Mouse (Mus musculus) embryo, embryonic 10 days (tissue): ENCODE measurements around the gene Zfand3.

Source experiments
- DNase-seq: peaks from one replicate; pipeline ENCODE4 v3.0.0-alpha.2; 2015; ENCODE audit warnings: low spot score

The Zfand3 gene

GRCm38 (mm10) chr17:29998566-29999295 is 5.8 kb upstream of the Zfand3 start:
- DNase-seq: no peak

GRCm38 (mm10) chr17:30005103-30005443 is 540 bp downstream of the Zfand3 start:
- DNase-seq: no peak

- DNase-seq: peak; percentile 43
These were observed 963 bp downstream of the Zfand3 start for GRCm38 (mm10) chr17:30005451-30005941.

- DNase-seq: no peak
These were observed 2.3 kb downstream of the Zfand3 start for GRCm38 (mm10) chr17:30006877-30007276.

- no peak for DNase-seq
These were observed 3.4 kb downstream of the Zfand3 start for GRCm38 (mm10) chr17:30007883-30008282.

GRCm38 (mm10) chr17:30008392-30008791 is 3.9 kb downstream of the Zfand3 start:
- DNase-seq: no peak

GRCm38 (mm10) chr17:30014660-30015059 is 10.1 kb downstream of the Zfand3 start:
- no peak for DNase-seq

- DNase-seq: no peak
These were observed 14.5 kb downstream of the Zfand3 start for GRCm38 (mm10) chr17:30018927-30019610.

- no peak for DNase-seq
These were observed 15.4 kb downstream of the Zfand3 start for GRCm38 (mm10) chr17:30019942-30020341.

- peak; percentile 83 for DNase-seq
These were observed 20.1 kb downstream of the Zfand3 start for GRCm38 (mm10) chr17:30024651-30025050.

- peak; percentile 30 for DNase-seq
These were observed 22.1 kb downstream of the Zfand3 start for GRCm38 (mm10) chr17:30026617-30027016.

GRCm38 (mm10) chr17:30027343-30028029 is 23.0 kb downstream of the Zfand3 start:
- DNase-seq: peak; percentile 35

- no peak for DNase-seq
These were observed 25.2 kb downstream of the Zfand3 start for GRCm38 (mm10) chr17:30029633-30030226.

- no peak for DNase-seq
These were observed 28.3 kb downstream of the Zfand3 start for GRCm38 (mm10) chr17:30032796-30033195.

GRCm38 (mm10) chr17:30033991-30034390 is 29.5 kb downstream of the Zfand3 start:
- no peak for DNase-seq

- DNase-seq: no peak
These were observed 30.9 kb downstream of the Zfand3 start for GRCm38 (mm10) chr17:30035216-30036005.

- no peak for DNase-seq
These were observed 38.8 kb downstream of the Zfand3 start for GRCm38 (mm10) chr17:30043163-30043822.

- DNase-seq: no peak
These were observed 40.6 kb downstream of the Zfand3 start for GRCm38 (mm10) chr17:30045181-30045580.

- DNase-seq: no peak
These were observed 42.1 kb downstream of the Zfand3 start for GRCm38 (mm10) chr17:30046654-30047053.

- no peak for DNase-seq
These were observed 47.2 kb downstream of the Zfand3 start for GRCm38 (mm10) chr17:30051523-30052346.
